Mouse (Mus musculus) ES-Bruce4 (cell line): ENCODE measurements at regions not wholly inside any gene's neighbourhood (a gene's known extent, or its start where the extent isn't known, plus 50 kb on each side); places are given as distances from the start of the nearest gene placed in this dataset.

Experiments
- CTCF ChIP-seq: IDR thresholded peaks from one replicate; pipeline ENCODE4 v1.8.1; 2011; ENCODE audit warnings: low read depth, low read length
- EP300 ChIP-seq: IDR thresholded peaks from 2 replicates; pipeline ENCODE4 v1.6.1; 2011; ENCODE audit warnings: low read depth, low read length; ENCODE audit not compliant: insufficient read depth
- POLR2A ChIP-seq: IDR thresholded peaks from one replicate; pipeline ENCODE4 v1.8.1; 2011; ENCODE audit warnings: low read length; ENCODE audit not compliant: insufficient read depth

- TF ChIP-seq CTCF (no peak), POLR2A (no peak), EP300 (no peak)
These were observed 114.8 kb downstream of the 2410131K14Rik start for GRCm38 (mm10) chr5:118359646-118360373.
